Mouse (Mus musculus) retina, adult 2 months (tissue): ENCODE measurements at regions not wholly inside any gene's neighbourhood (a gene's known extent, or its start where the extent isn't known, plus 50 kb on each side); places are given as distances from the start of the nearest gene placed in this dataset.
"Not testable (repeated sequence)": the region's sequence is repeated elsewhere in the genome, so short reads cannot be mapped to it uniquely, and the experiment has no call there.

Source experiments
- DNase-seq: peaks from one replicate; pipeline ENCODE4 v3.0.0-alpha.2; 2012; ENCODE audit warnings: low read depth, low spot score

GRCm38 (mm10) chr14:120754011-120754410 lies 157.0 kb upstream of the Ipo5 start:
- no peak for DNase-seq

- DNase-seq, result no peak
Measured at GRCm38 (mm10) chr14:120755389-120755788, 155.6 kb upstream of the Ipo5 start.

- no peak for DNase-seq
Measured at GRCm38 (mm10) chr14:120758200-120758830, 152.7 kb upstream of the Ipo5 start.

GRCm38 (mm10) chr14:120762168-120762567 lies 148.9 kb upstream of the Ipo5 start:
- DNase-seq, result no peak

- no peak for DNase-seq
Measured at GRCm38 (mm10) chr14:120762733-120763132, 148.3 kb upstream of the Ipo5 start.

- DNase-seq, result no peak
Measured at GRCm38 (mm10) chr14:120763796-120764195, 147.2 kb upstream of the Ipo5 start.

GRCm38 (mm10) chr14:120764386-120764785 lies 146.6 kb upstream of the Ipo5 start:
- peak; percentile 3 for DNase-seq

GRCm38 (mm10) chr14:120766451-120766850 lies 144.6 kb upstream of the Ipo5 start:
- DNase-seq, result no peak

GRCm38 (mm10) chr14:120770579-120770978 lies 140.4 kb upstream of the Ipo5 start:
- no peak for DNase-seq

GRCm38 (mm10) chr14:120773001-120773400 lies 138.0 kb upstream of the Ipo5 start:
- DNase-seq, result not testable (repeated sequence)

- DNase-seq, result no peak
Measured at GRCm38 (mm10) chr14:120791828-120792554, 119.0 kb upstream of the Ipo5 start.

GRCm38 (mm10) chr14:120797916-120798490 lies 113.0 kb upstream of the Ipo5 start:
- DNase-seq, result no peak

- DNase-seq, result no peak
Measured at GRCm38 (mm10) chr14:120803191-120803590, 107.8 kb upstream of the Ipo5 start.

- peak; percentile 58 for DNase-seq
Measured at GRCm38 (mm10) chr14:120803739-120804138, 107.3 kb upstream of the Ipo5 start.

GRCm38 (mm10) chr14:120804183-120804848 lies 106.7 kb upstream of the Ipo5 start:
- DNase-seq, result no peak

GRCm38 (mm10) chr14:120805137-120805536 lies 105.9 kb upstream of the Ipo5 start:
- DNase-seq, result no peak

GRCm38 (mm10) chr14:120805816-120806552 lies 105.0 kb upstream of the Ipo5 start:
- DNase-seq, result not testable (repeated sequence)

- no peak for DNase-seq
Measured at GRCm38 (mm10) chr14:120806553-120806893, 104.5 kb upstream of the Ipo5 start.

- DNase-seq, result no peak
Measured at GRCm38 (mm10) chr14:120809321-120809720, 101.7 kb upstream of the Ipo5 start.

GRCm38 (mm10) chr14:120813938-120814337 lies 97.1 kb upstream of the Ipo5 start:
- DNase-seq, result no peak

- not testable (repeated sequence) for DNase-seq
Measured at GRCm38 (mm10) chr14:120815126-120815525, 95.9 kb upstream of the Ipo5 start.

- no peak for DNase-seq
Measured at GRCm38 (mm10) chr14:120816529-120816928, 94.5 kb upstream of the Ipo5 start.
